Mouse (Mus musculus) small intestine, adult 2 months (tissue): ENCODE measurements around the gene E330034G19Rik.

Source experiments
- CTCF ChIP-seq: fragments of 200-500 bp; IDR thresholded peaks from 2 replicates; pipeline ENCODE4 v1.5.1; 2012; ENCODE audit warnings: low read depth, mild to moderate bottlenecking, control low read depth, inconsistent platforms, low read length, moderate library complexity, mixed read lengths; ENCODE audit not compliant: insufficient replicate concordance, insufficient read length; ENCODE audit errors: extremely low read depth
- POLR2A ChIP-seq: fragments of 200-500 bp; IDR thresholded peaks from 2 replicates; pipeline ENCODE4 v1.6.1; 2012; ENCODE audit warnings: low read depth, mild to moderate bottlenecking, control low read depth, inconsistent platforms, low read length, moderate library complexity

GRCm38 (mm10) chr14:24273575-24273974 lies 19.4 kb upstream of the E330034G19Rik start:
- TF ChIP-seq CTCF: no peak
- no peak for TF ChIP-seq POLR2A
